Mouse (Mus musculus) heart, embryonic 12.5 days (tissue): Measurements from ENCODE around the gene Fignl2. TPM values are rescaled to one million over a fixed set of nuclear protein-coding genes. Genes with fewer than 3 reads are reported as not detected.
A peak's percentile ranks its signal among the peaks of the same experiment; 100 is the strongest.

Experiments used
- ATAC-seq: fragments of 200-750 bp; cut with Nextera tagmentation; 2 replicates; pipeline ENCODE4 v1.8.0; 2017; ENCODE audit warnings: moderate TSS enrichment, moderate library complexity; ENCODE audit not compliant: insufficient number of reproducible peaks, low FRiP score
- H3K27ac ChIP-seq: fragments of 300-500 bp; sonication (generic); 2 replicates; pipeline ENCODE4 v1.5.1; 2016; ENCODE audit warnings: mild to moderate bottlenecking, moderate library complexity; ENCODE audit not compliant: poor library complexity, severe bottlenecking
- H3K27me3 ChIP-seq: fragments of 300-500 bp; sonication (generic); replicated peaks from 2 replicates; pipeline ENCODE4 v1.6.1; 2016; ENCODE audit warnings: mild to moderate bottlenecking, moderate library complexity
- H3K36me3 ChIP-seq: fragments of 300-500 bp; sonication (generic); 2 replicates; pipeline ENCODE4 v1.6.1; 2016; ENCODE audit warnings: mild to moderate bottlenecking, moderate library complexity
- H3K4me1 ChIP-seq: fragments of 300-500 bp; sonication (generic); replicated peaks from 2 replicates; pipeline ENCODE4 v1.6.1; 2016; ENCODE audit warnings: mild to moderate bottlenecking
- H3K4me2 ChIP-seq: fragments of 300-500 bp; sonication (generic); 2 replicates; pipeline ENCODE4 v1.6.1; 2016; ENCODE audit warnings: mild to moderate bottlenecking, moderate library complexity
- H3K4me3 ChIP-seq: fragments of 300-500 bp; sonication (generic); 2 replicates; pipeline ENCODE4 v1.5.1; 2016; ENCODE audit warnings: mild to moderate bottlenecking
- H3K9ac ChIP-seq: fragments of 300-500 bp; sonication (generic); 2 replicates; pipeline ENCODE4 v1.6.1; 2016; ENCODE audit warnings: mild to moderate bottlenecking, moderate library complexity
- H3K9me3 ChIP-seq: fragments of 300-500 bp; sonication (generic); replicated peaks from 2 replicates; pipeline ENCODE4 v1.6.1; 2016; ENCODE audit warnings: mild to moderate bottlenecking, moderate library complexity
- WGBS: fragments of 180-500 bp; shearing (Covaris S2); methylation state at CpG from one replicate; pipeline ENCODE4 v1.1.7; 2016; 5-methylcytosine and 5-hydroxymethylcytosine counted together
- polyA plus RNA-seq: library from polyadenylated mRNA; unstranded; fragments of >200 nt; fragmentation: Nextera tagmentation; extraction: Ambion mirVana; gene quantifications from 2 replicates; pipeline ENCODE4 v1.2.1, GENCODE M21; 2016

Gene Fignl2
- polyA plus RNA-seq, 1 experiment from 2014 or later = 0.15 TPM

GRCm38 (mm10) chr15:101066920-101067696 lies 11.3 kb downstream of the Fignl2 start:
- WGBS = 46% methylated on average over 7 of the region's 9 CpGs
- 0 out of 2 replicates have a peak overlapping the region, but pooled peaks have one; percentile 23 for H3K9ac ChIP-seq
- no peaks in the 10 kb centered on the region for H3K36me3 ChIP-seq
- no peak overlapping the region for H3K4me2 ChIP-seq
- no peak overlapping the region for H3K4me3 ChIP-seq
- peaks cover 54% of the 10 kb centered on the region for H3K4me1 ChIP-seq
- no peak for ATAC-seq
- no peak overlapping the region for H3K27ac ChIP-seq
- H3K9me3 ChIP-seq = no peaks in the 10 kb centered on the region
- no peaks in the 10 kb centered on the region for H3K27me3 ChIP-seq

- WGBS = 29% methylated on average over 6 of the region's 6 CpGs
- H3K36me3 ChIP-seq = no peaks in the 10 kb centered on the region
- peaks cover 50% of the 10 kb centered on the region for H3K4me1 ChIP-seq
- no peak overlapping the region for H3K4me2 ChIP-seq
- no peak overlapping the region for H3K27ac ChIP-seq
- H3K27me3 ChIP-seq = no peaks in the 10 kb centered on the region
- no peak for ATAC-seq
- no peaks in the 10 kb centered on the region for H3K9me3 ChIP-seq
- no peak overlapping the region for H3K4me3 ChIP-seq
- H3K9ac ChIP-seq = no peak overlapping the region
Measured at GRCm38 (mm10) chr15:101066364-101066847, 12.0 kb downstream of the Fignl2 start.

GRCm38 (mm10) chr15:101065069-101065468 lies 13.3 kb downstream of the Fignl2 start:
- Histone ChIP-seq H3K9me3 (no peaks in the 10 kb centered on the region), H3K4me3 (no peak overlapping the region), H3K27ac (no peak overlapping the region), H3K27me3 (0 out of 2 replicates have a peak, but pooled peaks cover 3% of the 10 kb centered on the region), H3K4me1 (peaks cover 40% of the 10 kb centered on the region), H3K4me2 (no peak overlapping the region), H3K9ac (no peak overlapping the region), H3K36me3 (no peaks in the 10 kb centered on the region)
- no peak for ATAC-seq
- 28% methylated on average over 6 of the region's 6 CpGs for WGBS

- H3K9me3 ChIP-seq = no peaks in the 10 kb centered on the region
- 0 out of 2 replicates have a peak, but pooled peaks cover 4% of the 10 kb centered on the region for H3K36me3 ChIP-seq
- no peak overlapping the region for H3K4me3 ChIP-seq
- no peak overlapping the region for H3K27ac ChIP-seq
- ATAC-seq = no peak
- H3K4me1 ChIP-seq = peaks cover 6% of the 10 kb centered on the region
- H3K4me2 ChIP-seq = no peak overlapping the region
- WGBS = 69% methylated on average over 11 of the region's 11 CpGs
- peaks cover 29% of the 10 kb centered on the region for H3K27me3 ChIP-seq
- H3K9ac ChIP-seq = no peak overlapping the region
Measured at GRCm38 (mm10) chr15:101060280-101060852, 18.0 kb downstream of the Fignl2 start.

- WGBS = 51% methylated on average over 9 of the region's 9 CpGs
- no peak for ATAC-seq
- H3K36me3 ChIP-seq = 0 out of 2 replicates have a peak, but pooled peaks cover 4% of the 10 kb centered on the region
- H3K4me1 ChIP-seq = no peaks in the 10 kb centered on the region
- H3K9me3 ChIP-seq = no peaks in the 10 kb centered on the region
- H3K9ac ChIP-seq = no peak overlapping the region
- H3K27me3 ChIP-seq = peaks cover 36% of the 10 kb centered on the region
- no peak overlapping the region for H3K27ac ChIP-seq
- H3K4me3 ChIP-seq = no peak overlapping the region
- H3K4me2 ChIP-seq = no peak overlapping the region
Measured at GRCm38 (mm10) chr15:101059570-101060279, 18.6 kb downstream of the Fignl2 start.

- no peak overlapping the region for H3K9ac ChIP-seq
- H3K4me2 ChIP-seq = no peak overlapping the region
- peaks cover 71% of the 10 kb centered on the region for H3K27me3 ChIP-seq
- H3K36me3 ChIP-seq = peaks cover 11% of the 10 kb centered on the region; the same call in 1 of the 2 replicates
- 43% methylated on average over 10 of the region's 10 CpGs for WGBS
- no peak overlapping the region for H3K27ac ChIP-seq
- H3K4me3 ChIP-seq = no peak overlapping the region
- ATAC-seq = peak; percentile 27; the same call in 1 of the 2 replicates
- peaks cover 14% of the 10 kb centered on the region for H3K4me1 ChIP-seq
- H3K9me3 ChIP-seq = no peaks in the 10 kb centered on the region
Measured at GRCm38 (mm10) chr15:101056225-101056624, 22.1 kb downstream of the Fignl2 start.

- H3K4me1 ChIP-seq = peaks cover 14% of the 10 kb centered on the region
- 74% methylated on average over 10 of the region's 10 CpGs for WGBS
- H3K4me2 ChIP-seq = no peak overlapping the region
- H3K4me3 ChIP-seq = peak overlapping the region; percentile 55; the same call in 1 of the 2 replicates
- no peaks in the 10 kb centered on the region for H3K9me3 ChIP-seq
- no peak overlapping the region for H3K27ac ChIP-seq
- ATAC-seq = no peak
- no peak overlapping the region for H3K9ac ChIP-seq
- H3K36me3 ChIP-seq = peaks cover 11% of the 10 kb centered on the region; the same call in 1 of the 2 replicates
- peaks cover 84% of the 10 kb centered on the region for H3K27me3 ChIP-seq
Measured at GRCm38 (mm10) chr15:101054541-101054940, 23.8 kb downstream of the Fignl2 start.

- Histone ChIP-seq H3K36me3 (peaks cover 11% of the 10 kb centered on the region; the same call in 1 of the 2 replicates), H3K4me3 (peak overlapping the region; percentile 55), H3K4me1 (peaks cover 14% of the 10 kb centered on the region), H3K4me2 (peak overlapping the region; percentile 78), H3K27ac (no peak overlapping the region), H3K9me3 (no peaks in the 10 kb centered on the region), H3K27me3 (peaks cover 90% of the 10 kb centered on the region), H3K9ac (peak overlapping the region; percentile 63)
- no peak for ATAC-seq
- 13% methylated on average over 63 of the region's 65 CpGs for WGBS
Measured at GRCm38 (mm10) chr15:101053832-101054459, 24.4 kb downstream of the Fignl2 start.

GRCm38 (mm10) chr15:101052560-101053501 lies 25.5 kb downstream of the Fignl2 start:
- 26% methylated on average over 120 of the region's 120 CpGs for WGBS
- Histone ChIP-seq H3K36me3 (peaks cover 11% of the 10 kb centered on the region; the same call in 1 of the 2 replicates), H3K4me2 (peak overlapping the region; percentile 78), H3K27ac (no peak overlapping the region), H3K9me3 (no peaks in the 10 kb centered on the region), H3K27me3 (peaks cover 99% of the 10 kb centered on the region), H3K4me1 (peaks cover 14% of the 10 kb centered on the region), H3K4me3 (peak overlapping the region; percentile 55), H3K9ac (peak overlapping the region; percentile 63)
- no peak for ATAC-seq

- WGBS = 67% methylated on average over 10 of the region's 10 CpGs
- Histone ChIP-seq H3K4me3 (no peak overlapping the region), H3K4me1 (peaks cover 20% of the 10 kb centered on the region), H3K27ac (no peak overlapping the region), H3K9me3 (no peaks in the 10 kb centered on the region), H3K27me3 (peaks cover 99% of the 10 kb centered on the region), H3K36me3 (peaks cover 10% of the 10 kb centered on the region; the same call in 1 of the 2 replicates), H3K9ac (no peak overlapping the region), H3K4me2 (no peak overlapping the region)
- no peak for ATAC-seq
Measured at GRCm38 (mm10) chr15:101051869-101052268, 26.5 kb downstream of the Fignl2 start.
